Mouse (Mus musculus): Measurements from ENCODE around the gene Btbd35f23. TPM values are rescaled to one million over a fixed set of nuclear protein-coding genes. Genes with fewer than 3 reads are reported as not detected.
"Not testable (repeated sequence)": the region's sequence is repeated elsewhere in the genome, so short reads cannot be mapped to it uniquely, and the experiment has no call there.

The Btbd35f23 gene
- not detected for polyA plus RNA-seq (2017; shearing (Covaris generic))

GRCm38 (mm10) chrX:3076575-3076974 is at the start of gene Btbd35f23:
TSS of gene Btbd35f23 (plus strand) at chrX:3076875.
- ATAC-seq = not testable (repeated sequence)

Other genes with a start within 250 kb of the Btbd35f23 start
- gene Btbd35f24, start 119.0 kb downstream of the Btbd35f23 start, polyA plus RNA-seq (2017; shearing (Covaris generic)) = not detected

All from inflammation-experienced regulatory T-cells, adult 6 months (primary cell).